Mouse (Mus musculus): ENCODE measurements around the gene Ubr4.

Ubr4 gene

DNA sequence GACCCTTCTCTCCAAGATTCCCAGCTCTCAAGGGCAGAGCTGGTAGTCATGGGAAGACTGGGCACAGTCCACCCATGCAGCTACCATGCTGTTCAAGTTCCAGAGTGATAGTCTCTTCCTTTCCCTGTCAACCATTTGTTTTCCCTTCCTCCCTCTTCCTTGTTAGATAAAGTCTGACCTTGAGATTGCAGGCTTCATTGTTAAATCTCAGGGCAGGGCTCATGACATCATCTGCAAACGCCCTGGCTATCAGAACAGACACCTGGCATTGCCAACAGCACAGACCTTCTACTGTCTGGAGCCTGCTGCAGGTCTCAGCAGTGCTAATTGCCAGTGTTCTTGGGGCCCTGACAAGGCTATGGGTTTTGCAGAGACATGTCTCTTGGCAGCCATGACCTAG, 129.0 kb downstream of the Ubr4 start:
- in situ Hi-C loops (cut with MboI; ENCODE audit: low sequenced_read_pairs): no loop called here

DNA sequence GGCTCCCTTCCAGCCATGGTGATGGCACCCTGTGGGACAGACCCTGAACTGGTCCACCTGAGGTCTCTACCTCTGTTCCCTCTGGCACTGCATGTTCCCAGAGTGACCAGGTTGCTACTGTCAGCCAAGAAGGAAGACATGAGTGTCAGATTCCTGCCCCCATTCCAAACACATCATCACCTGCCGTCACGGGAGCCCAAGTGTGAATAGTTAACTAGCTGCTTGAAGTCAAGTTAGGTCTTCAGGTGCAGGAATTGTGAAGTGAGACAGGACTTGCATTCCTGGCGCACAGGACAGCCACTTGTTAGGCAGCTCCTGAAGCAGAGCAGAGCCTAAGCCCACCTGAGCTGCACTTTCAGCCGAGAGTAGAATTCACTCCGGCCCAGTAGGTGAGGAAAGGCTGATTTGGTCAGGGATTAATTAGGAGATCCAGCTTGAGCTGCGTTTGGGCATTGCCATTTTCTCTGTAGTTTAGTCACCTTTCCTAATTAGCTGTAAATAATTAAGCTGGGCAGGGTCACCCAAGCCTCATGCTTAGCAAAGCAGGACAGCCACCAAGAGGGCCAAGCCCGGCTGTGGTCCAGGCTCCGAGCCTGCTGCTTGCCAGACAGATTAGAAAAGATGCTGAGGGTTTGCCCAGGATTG, 131.2 kb downstream of the Ubr4 start:
- in situ Hi-C loops (cut with MboI; ENCODE audit: low sequenced_read_pairs): no loop called here

DNA sequence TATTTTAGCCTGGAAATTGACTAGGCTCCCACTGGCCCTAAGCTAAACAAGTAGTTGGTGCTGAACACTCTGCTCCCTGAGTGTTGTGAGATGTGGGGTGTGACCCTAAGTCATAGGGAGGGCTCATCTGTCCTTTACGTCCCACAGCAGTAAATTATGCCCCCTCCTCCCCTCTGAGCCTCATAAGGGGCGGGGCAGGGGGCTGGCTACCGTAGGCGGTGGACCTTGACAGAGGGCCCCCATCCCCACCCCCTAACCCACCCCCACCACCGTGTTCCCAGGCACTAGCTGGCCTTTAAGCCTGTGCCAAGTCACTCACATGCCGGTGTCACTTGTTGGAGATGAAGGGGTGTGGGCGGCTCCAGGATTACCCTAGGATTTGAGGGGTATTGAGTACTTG, 132.1 kb downstream of the Ubr4 start:
- in situ Hi-C loops (cut with MboI; ENCODE audit: low sequenced_read_pairs): no loop called here

DNA sequence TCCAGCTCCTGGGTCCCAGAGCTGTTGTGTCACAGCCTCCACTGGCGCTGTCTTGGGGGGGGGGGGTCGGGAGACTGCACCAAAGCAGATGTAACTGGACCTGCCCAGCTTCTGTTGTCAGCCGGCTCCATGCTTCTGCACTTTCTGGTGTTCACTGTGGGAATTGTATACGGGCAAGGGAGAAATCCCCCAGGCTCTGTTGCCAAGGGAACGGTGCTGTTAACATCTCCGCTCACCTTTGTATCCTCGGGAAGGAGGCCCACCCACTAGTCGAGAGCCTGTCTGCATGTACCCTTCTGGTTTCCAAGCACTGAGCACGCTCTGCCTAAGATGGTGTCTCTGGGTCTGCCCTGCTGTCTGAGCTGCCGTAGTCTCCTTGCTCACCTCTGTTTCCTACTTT, 134.7 kb downstream of the Ubr4 start:
- in situ Hi-C loops (cut with MboI; ENCODE audit: low sequenced_read_pairs): no loop called here

DNA sequence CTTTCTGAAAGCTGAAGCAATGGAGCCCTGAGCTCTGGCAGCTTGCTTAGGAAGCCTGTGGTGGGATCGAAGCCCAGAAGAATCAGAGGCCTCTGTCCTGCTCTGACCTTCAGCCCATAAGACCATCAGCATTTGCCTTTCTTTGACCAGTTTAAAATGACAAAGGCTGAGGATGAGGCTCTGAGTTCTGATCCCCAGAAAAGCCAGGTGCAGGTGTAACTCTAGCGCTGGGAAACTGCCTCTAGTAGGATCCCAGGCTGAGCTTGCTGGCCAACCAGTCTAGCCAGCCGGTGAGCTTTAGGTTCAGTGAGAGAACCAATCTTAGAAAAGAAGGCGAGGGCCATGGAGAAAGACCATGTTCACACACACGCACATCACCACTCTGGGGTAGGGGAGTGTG, 135.9 kb downstream of the Ubr4 start:
- in situ Hi-C loops (cut with MboI; ENCODE audit: low sequenced_read_pairs): no loop called here

DNA sequence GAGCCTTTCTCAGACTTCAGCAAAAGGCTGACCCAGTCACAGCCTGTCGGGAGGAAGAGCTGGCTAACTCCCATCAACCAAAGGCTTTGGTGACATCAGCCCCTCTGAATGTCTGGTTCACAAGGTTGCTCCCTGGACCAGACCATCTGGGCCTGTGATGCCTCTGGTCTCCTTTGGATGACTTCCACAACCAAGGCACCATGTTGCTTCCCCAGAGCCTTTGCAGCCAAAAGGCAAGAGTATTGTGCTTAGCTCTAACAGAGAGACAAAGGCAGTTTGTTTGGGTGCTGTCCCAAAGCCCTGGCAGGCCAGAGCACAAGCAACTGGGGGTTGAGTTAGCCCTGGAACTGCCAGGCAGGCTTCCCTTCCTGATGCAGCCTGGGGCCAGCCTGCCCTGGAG, 137.5 kb downstream of the Ubr4 start:
- in situ Hi-C loops (cut with MboI; ENCODE audit: low sequenced_read_pairs): loop anchor here (10.0 kb wide), 1 partner anchor 145 kb away; no protein-coding TSS in a partner anchor

DNA sequence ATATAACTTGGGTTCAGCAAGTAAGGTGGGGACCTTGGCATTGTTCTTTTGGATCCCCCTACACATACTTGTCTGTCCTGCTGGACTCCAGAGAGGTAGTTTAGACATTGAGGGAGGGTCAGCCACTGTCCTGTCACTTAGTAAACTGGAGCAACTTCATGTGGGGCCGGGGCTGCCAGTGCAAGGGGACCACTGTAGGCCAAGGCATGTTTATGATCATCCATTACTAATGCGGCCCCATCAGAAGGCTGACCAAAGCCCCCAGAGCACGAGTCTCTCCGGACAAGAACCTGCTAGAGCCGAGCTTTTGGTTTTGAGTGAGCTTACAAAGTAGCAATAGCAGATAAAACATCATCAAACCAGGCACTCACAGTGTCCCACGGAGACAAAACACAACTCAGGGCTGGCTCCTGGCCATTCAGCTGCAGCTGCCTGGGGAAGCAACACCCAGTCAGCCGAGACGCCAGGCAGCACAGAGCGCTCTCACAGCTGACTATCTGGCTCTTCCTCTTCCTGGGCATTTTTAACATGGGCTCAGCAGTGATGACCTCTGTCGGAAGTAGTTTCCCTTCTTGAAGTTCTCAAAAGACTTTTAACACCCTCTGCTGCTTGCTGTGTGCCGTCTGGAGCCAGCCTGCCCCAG, 138.1 kb downstream of the Ubr4 start:
- in situ Hi-C loops (cut with MboI; ENCODE audit: low sequenced_read_pairs): loop anchor here (10.0 kb wide), 1 partner anchor 144 kb away; no protein-coding TSS in a partner anchor

DNA sequence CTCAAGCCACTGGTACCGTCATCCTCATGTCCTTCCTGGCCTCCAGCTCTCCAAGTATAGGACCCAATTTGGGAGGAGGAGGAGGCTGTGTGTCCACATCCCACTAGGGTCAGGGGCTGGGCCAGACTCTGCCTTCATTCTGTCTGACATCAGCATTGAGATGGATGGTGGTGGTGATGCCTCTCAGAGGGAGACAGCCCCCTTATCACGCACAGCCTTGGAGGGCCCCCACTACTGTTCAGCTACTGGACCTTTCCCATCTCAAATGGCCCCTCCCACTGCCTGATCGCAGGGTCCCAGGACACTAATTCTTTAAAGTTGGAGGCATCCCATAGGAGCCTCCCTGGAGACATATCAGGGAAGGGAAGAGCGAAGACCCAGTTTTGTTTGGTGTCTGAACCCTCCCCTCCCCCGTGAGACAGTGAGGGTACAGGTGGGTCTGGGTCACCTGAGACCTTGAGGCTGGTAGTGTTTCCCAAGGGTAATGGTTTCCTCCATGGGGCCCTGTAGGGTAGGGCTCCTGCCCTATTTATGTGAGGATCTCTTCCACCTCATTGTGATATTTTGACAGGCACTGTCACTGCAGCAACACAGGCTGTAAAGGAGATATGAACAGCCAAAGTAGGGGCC, 139.2 kb downstream of the Ubr4 start:
- in situ Hi-C loops (cut with MboI; ENCODE audit: low sequenced_read_pairs): loop anchor here (10.0 kb wide), 1 partner anchor 143 kb away; no protein-coding TSS in a partner anchor

DNA sequence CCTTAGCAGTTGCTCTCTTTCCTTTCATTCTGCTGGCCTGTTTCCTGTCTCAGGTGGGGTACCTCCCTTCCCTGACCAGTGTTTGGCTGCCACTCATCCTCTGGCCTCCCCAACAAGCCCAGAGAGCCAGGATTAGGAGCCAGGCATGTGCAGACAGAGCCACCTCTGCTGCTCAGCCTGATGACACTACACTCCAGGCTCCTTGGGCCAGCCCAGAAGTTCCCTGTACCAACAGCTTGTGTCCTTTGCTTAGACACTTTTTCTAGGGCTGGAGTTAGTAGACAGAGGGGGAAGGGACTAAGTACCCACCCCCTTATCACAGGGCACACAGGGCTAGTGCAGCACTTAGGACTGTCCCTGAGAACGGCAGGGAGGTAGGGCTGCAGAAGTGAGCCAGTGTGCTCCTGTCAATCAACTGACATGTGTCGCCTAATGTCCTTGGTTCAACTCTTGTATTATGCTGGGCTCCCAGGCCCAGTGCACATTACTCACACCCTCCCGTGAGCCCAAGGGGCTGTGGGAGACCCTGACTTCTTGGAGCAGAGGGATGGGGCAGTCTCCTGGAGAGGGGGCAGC, 139.9 kb downstream of the Ubr4 start:
- in situ Hi-C loops (cut with MboI; ENCODE audit: low sequenced_read_pairs): loop anchor here (10.0 kb wide), 1 partner anchor 142 kb away; no protein-coding TSS in a partner anchor

DNA sequence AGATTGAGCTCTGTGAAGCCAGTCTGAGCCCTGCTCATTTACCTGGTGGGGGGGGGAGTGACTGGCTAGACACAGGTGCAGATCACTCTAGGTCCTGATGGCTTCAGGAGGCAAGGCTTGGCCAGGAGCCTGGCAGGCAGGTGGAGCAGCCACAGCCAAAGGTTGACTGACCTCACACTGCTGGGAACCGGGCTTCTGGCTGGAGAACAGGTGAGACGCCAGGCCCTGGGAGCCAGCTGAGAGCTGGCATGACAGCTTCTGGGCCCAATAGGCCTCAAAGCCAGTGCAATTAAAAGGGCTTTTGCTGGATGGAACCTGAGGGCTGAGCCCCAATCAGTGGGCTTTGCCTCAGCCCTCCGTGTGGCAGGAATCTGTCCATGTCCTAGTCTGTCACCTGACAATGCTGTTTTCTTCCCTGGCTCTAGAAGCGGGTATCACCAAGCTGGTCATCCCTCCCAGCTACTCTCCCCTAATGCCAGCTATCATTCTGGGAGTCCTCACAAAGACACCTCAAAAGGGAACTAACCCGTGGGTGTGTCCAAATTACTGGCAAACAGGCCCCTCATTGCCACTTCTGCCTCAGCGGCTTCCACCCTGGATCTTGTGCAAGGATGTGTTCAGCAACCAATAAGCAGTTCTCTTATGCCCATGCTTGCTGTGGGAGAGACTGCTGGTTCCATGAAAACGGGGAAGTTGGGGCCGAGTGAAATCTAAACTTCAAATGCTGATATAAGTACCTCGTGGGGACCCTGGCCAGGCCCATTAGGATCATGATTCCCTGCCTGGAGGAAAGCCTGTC, 141.0 kb downstream of the Ubr4 start:
- in situ Hi-C loops (cut with MboI; ENCODE audit: low sequenced_read_pairs): loop anchor here (10.0 kb wide), 1 partner anchor 141 kb away; no protein-coding TSS in a partner anchor

DNA sequence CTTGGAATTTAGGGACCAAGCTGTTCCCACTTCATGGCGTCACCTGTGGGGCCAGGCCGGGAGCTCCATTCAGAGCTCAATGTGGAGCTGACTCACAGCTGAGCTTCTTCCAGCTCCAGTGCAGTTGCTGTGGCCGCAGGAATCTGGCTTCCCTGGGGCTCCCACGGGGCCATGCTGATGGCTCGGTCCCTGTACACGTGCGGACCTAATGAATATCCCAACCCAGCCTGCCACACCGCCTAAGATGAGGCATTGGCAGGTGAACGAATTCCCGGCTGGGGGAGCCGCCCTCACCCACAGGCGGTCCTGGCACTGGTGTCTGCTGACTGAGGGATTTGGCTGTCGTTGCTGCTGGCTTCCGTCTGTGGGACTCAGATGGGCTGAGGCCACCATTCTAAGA, 148.4 kb downstream of the Ubr4 start:
- in situ Hi-C loops (cut with MboI; ENCODE audit: low sequenced_read_pairs): no loop called here

DNA sequence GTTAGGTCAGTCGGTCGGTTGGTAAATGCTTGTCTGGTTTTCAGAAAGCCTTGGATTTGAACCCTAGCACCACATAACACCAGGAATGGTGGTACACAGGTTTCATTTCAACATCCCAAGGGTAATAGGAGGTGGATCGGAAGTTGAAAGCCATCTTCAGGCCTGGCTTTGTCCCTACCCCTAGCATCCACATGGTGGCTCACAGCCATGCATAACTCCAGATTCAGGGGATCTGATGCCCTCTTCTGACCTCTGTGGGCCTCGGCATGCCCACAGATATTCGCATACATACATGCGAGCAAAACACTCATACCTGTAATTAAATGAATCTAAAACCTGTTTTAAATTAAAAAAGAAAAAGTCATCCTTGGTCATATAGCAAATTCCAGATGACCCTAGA, 149.3 kb downstream of the Ubr4 start:
- in situ Hi-C loops (cut with MboI; ENCODE audit: low sequenced_read_pairs): no loop called here

DNA sequence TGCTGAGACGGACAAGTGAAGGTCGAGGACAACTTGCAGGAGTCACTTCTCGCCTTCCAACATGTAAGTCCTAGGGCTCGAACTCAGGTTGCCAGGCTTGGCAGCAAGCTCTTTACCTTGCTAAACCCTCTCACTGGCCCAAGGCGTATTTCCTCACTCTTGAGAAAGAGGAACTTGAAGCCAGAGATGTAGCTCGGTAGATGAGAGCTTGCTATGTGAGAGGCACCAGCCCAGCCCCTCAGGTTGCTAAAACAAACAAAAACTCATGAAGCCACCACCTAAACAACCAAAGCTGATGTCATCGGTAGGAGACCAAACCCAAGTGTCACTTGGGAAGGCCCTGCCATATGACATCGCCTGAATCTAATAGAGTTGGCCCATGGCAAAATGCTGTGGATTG, 151.5 kb downstream of the Ubr4 start:
- in situ Hi-C loops (cut with MboI; ENCODE audit: low sequenced_read_pairs): no loop called here

DNA sequence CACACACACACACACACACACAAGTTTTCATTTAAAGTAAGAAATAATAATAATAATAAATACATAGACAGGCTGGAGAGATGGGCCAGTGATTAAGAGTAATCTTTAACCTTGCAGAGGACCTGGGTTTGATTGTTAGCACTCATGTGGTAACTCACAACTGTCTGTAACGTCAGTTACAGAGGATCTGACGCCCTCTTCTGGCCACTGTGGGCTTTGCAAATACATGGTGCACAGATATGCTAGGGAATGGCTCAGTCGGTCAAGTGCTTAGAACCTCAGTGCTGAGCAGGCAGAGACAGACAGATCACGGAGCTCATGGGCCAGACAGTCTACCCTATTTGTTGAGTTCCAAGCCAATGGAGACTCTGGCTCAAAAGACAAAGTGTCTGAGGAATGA, 153.3 kb downstream of the Ubr4 start:
- in situ Hi-C loops (cut with MboI; ENCODE audit: low sequenced_read_pairs): no loop called here

DNA sequence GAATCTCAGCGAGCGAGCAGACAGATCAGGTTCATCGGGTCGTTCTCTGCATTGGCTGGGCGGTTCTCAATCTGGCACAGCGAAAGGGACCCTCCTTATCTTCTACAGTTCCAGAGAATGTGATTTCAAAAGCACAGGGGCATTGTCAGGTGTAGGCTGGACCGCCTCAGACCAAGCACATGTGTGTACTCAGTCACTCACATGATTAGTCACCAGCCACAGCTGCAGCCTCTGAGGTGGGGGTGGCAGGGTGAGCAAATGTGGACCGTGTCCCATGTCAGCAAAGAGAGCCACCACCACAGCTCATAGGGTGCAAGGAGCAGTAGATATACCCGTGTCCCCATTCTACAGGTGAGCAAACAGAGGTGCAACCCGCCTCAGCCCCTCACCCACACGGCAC, 154.3 kb downstream of the Ubr4 start:
- in situ Hi-C loops (cut with MboI; ENCODE audit: low sequenced_read_pairs): no loop called here

DNA sequence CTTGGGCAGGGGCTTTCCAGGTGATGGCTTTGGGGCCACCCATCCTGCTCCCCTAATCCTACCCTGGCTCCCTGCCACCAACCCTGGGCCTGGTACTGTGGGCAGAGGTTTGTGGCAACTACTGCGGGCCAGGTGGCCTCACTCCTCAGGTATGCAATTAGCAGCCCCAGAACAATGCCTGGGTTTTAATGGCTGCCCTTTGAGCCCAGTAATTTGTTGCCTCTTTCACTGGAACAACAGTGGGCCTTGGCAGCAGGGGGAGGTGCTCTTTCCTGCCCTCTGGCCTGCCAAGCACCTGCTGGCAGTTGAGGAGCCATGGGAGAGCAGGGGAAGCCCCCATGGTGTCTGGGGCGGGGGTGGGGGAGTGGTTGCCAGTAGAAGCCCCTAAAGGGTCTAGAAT, 156.7 kb downstream of the Ubr4 start:
- in situ Hi-C loops (cut with MboI; ENCODE audit: low sequenced_read_pairs): no loop called here

DNA sequence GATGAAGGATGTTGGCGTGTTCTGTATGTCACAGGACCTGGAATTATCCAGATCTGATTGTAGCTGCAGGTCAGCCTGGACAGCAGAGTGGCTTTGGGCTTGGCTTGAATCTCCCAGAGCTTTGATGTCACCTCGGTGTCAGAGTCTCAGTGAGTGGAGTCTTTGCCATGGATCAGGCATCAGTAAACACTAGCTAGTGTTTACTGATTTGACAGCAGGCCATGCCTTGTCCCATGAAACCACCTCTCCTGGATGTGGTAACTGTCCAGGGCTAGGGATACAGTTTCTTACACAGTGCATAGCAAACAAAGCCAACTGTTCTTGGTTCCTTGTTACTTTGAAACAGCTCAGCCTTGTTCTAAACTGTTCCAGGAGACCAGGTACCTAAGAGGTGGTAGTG, 159.1 kb downstream of the Ubr4 start:
- in situ Hi-C loops (cut with MboI; ENCODE audit: low sequenced_read_pairs): no loop called here

DNA sequence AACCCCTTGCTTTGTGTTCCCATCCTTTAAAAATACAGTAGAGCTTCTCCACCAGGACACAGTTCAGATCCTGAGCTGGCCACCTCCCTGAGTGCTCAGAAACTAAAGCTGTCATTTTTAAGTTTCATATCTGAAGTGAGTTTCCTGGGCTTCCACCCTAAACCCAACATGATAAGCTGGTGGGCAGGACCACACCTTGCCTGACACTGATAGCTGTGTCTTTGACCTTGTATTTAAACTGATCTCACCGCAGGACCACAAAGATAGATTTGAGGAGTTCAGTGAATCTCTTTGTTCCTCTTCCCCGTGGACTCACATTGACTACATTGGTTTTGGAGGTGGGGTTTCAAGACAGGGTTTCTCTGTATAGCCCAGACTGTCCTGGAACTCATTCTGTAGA, 160.6 kb downstream of the Ubr4 start:
- in situ Hi-C loops (cut with MboI; ENCODE audit: low sequenced_read_pairs): no loop called here

DNA sequence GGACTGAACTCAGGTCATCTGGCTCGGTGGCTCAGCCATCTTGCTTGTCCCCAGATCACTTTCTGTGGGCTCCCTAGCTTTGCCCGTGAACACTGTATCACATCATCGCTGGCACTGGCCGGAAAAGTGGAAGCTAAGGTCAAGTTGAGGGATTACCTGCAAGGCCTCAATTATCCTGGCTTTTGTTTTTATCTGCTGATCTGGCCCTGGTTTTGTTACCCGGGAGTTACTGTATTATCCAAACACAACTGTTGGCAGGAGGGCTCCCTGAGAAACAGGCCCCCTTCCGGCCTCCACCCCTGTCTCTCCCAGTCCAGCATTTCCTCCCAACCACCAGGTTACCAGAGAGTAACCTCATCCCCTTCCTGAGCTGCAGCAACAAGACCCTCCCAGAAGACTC, 166.8 kb downstream of the Ubr4 start:
- in situ Hi-C loops (cut with MboI; ENCODE audit: low sequenced_read_pairs): no loop called here

DNA sequence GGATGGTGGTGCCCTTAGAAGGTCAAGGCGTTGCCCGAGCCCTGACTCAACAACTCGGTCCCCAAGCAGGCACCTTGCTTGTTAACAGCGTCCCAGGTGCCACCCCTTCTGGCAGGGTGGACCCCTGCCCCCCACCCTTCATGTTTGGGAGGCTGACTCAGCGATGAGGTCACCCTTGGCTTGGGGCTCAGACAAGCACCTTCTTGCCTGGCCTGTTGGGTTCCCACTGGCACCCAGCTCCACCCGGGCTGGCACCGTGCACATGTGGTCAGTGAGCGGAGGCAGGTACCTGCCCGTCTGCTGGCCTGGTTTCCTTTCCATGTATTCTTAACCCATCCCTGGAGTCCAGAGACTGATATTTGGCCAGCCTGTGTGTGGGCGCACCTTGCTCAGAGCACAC, 169.5 kb downstream of the Ubr4 start:
- in situ Hi-C loops (cut with MboI; ENCODE audit: low sequenced_read_pairs): no loop called here

DNA sequence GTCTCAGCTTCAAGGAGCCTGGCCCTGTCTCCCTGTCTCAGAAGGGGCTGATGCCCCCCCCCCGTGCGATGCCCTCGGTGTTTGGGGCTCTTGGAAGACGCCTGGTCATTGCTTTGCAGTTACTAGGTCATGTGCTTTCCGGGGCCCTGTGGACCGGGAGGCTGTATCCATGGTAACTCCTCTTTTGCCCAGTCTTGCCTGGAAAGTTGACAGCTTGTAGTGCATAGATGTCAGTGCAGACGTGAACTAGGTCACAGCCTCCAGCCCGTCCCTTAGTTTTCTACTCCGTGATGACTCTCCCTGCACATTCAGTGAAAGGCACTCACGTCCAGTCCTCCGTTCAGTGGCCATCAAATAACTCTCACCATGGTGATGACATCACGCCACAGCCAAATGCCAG, 174.1 kb downstream of the Ubr4 start:
- in situ Hi-C loops (cut with MboI; ENCODE audit: low sequenced_read_pairs): no loop called here

Measured in CH12F3 (cell line).